Mouse (Mus musculus) liver (tissue): Measurements from ENCODE around the gene Plbd1.

Source experiments
- DNase-seq: peaks from one replicate; pipeline ENCODE4 v3.0.0-alpha.2; 2020; ENCODE audit warnings: mixed read lengths

Gene Plbd1

DNA sequence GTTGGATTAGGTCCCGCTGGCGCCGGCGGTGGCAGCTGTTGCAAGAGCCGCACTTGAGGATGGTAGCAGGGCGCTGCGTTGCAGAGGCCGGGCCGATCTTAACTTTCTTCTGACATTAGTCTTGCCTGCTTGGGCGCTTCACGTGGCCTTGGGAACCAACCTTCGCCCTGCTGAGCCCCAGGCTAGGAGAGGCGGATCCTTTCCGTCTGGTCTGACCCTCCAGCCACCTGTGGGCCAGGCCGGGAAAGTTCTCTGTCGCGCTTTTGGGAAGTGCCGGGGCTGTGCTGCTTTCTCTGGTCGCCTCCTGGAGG, at the start of gene Plbd1:
TSS of gene Plbd1 (minus strand) at position 223 of the 311 bp plus-strand sequence.
- no peak for DNase-seq

DNA sequence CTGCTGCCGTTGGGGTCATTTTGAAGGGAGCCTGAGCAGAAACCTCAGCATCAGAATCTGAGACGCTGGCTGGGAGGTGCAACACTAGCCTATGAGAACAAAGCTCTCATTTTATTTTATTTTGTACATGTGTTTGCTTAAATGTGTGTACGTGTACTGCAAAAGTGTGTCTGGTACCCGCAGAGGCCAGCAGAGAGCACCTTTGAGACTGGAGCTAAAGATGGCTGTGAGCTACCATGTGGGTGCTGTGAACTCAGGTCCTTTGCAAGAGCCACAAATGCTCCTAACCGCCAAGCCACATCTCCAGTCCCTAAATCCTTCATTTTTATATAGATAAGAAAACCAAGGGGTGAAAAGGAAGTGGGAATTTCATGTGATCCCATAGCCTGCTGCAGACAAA, 48.7 kb upstream of the Plbd1 start:
- DNase-seq, result no peak

GRCm38 (mm10) chr6:136708597-136708996, 46.9 kb upstream of the Plbd1 start:
- no peak for DNase-seq

DNA sequence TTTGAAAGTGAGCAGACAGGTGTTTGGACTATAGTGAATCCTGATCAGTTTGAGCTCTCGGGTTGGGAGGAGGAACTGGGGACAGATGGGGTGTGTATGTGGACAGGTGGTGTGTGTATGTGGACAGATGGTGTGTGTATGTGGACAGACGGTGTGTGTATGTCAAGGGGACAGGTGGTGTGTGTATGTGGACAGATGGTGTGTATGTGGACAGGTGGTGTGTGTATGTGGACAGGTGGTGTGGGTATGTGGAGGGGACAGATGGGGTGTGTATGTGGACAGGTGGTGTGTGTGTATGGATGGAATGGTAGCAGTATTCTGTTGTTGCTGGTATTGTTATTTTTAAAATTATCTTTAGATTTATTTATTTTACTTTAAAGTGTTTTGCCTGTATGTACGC, 40.1 kb upstream of the Plbd1 start:
- no peak for DNase-seq

GRCm38 (mm10) chr6:136701185-136701584, 39.5 kb upstream of the Plbd1 start:
- DNase-seq, result no peak

- no peak for DNase-seq
Observed at GRCm38 (mm10) chr6:136691314-136691713, 29.6 kb upstream of the Plbd1 start.

DNA sequence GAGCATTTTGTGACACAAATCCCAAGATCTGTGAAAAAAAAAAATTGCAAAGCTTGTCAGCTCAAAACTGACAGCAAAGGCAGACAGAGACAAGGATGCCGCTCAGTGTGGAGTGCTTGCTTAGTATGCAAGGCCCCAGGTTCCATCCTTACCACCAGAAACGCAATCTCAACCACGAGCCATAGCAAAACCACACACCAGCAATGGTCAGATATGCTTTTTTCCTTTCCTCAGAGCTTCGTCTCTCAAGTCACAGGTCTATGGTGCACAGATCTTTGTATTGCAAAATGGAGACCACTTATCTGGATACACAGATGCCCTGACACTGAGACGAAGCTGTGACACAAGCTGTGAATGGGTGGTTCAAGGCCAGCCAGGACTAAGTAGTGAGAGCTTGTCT, 28.8 kb upstream of the Plbd1 start:
- DNase-seq, result no peak

DNA sequence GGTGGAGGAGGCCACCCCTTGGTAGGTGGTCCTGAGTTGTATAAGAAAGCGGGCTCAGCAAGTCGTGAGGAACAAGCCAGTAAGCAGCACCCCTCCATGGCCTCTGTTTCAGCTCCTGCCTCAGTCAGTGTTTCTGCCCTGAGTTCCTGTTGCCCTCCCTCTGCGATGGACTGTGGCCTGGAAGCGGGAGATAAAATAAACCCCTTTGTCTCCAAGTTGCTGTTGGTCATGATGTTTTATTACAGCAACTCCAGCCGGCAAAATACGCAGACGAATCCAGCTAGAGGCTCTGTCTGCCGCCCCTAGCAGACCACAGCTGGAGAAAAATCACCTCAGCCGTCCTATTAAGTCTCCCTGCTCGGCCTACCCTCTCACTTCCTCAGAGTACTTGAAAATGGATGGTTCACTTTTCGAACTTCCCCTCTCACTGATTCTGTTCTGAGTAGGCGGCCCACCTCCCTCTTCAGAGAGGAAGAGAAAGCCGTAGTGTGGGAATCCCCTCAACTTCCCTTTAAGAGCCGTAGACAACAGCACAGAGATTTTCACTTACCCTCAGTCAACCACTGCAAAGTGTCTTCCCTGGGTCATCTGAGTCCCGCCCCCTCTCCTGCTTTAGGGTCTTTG, 28.2 kb upstream of the Plbd1 start:
- DNase-seq, result peak; percentile 10

- no peak for DNase-seq
Observed at GRCm38 (mm10) chr6:136685433-136685832, 23.7 kb upstream of the Plbd1 start.

GRCm38 (mm10) chr6:136683410-136684334, 21.9 kb upstream of the Plbd1 start:
- DNase-seq, result peak; percentile 15

DNA sequence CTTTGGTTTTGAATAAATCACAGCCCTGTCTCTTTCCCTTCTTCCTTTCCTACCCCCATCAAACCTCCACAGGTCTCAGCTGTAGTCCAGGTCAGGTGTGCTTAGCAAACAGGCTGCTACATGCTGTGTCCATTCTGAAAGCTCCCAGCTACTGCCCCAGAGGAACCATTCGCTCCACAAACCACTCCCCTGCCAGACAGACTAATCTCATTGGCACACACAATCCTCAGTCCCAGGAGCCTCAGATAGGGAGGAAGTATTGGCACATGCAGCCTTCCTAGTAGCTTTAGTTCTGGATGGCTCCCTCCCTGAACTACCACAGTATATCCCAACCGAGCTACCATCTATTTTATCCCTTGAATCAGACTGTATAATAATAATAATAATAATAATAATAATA, 17.7 kb upstream of the Plbd1 start:
- DNase-seq, result no peak

- no peak for DNase-seq
Observed at GRCm38 (mm10) chr6:136674935-136675334, 13.2 kb upstream of the Plbd1 start.

DNA sequence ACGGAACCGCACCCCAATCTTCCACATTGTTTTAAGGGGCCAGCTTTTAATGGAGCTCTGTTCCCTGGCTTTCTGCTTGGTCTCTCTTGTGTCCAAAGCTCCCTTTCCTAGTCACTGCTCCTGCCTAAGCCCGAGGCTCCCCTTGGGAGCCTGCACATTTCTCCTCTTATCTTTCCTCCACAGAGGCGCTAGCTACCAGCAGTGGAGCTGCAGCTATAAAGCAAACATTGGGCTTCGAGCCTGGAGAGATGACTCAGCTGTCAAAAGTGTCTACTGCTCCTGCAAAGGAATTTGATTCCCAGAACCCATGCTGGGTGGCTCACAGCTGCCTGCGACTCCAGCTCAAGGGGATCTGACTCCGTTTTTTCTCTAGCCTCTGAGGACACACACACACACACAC, 10.7 kb upstream of the Plbd1 start:
- DNase-seq, result peak; percentile 20

DNA sequence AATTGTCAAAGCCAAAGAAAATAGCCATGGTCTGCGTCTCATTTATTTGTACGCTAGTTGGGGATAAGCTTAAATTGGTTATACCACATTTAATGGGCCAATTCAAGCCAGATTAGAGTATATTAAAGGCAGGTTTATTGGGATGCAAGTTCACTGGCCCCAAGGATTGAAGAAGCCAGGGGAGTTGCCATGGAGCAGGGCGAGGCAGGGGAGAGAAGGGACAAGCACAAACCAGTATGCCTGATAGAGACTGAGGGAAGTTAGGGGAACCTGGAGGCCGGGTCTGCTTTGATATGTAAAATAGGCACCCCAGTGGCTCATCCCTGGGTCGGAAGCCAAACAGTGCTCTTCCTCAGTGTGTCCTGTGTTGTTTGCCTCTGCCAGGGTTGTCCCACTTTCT, 7.5 kb upstream of the Plbd1 start:
- DNase-seq, result no peak

DNA sequence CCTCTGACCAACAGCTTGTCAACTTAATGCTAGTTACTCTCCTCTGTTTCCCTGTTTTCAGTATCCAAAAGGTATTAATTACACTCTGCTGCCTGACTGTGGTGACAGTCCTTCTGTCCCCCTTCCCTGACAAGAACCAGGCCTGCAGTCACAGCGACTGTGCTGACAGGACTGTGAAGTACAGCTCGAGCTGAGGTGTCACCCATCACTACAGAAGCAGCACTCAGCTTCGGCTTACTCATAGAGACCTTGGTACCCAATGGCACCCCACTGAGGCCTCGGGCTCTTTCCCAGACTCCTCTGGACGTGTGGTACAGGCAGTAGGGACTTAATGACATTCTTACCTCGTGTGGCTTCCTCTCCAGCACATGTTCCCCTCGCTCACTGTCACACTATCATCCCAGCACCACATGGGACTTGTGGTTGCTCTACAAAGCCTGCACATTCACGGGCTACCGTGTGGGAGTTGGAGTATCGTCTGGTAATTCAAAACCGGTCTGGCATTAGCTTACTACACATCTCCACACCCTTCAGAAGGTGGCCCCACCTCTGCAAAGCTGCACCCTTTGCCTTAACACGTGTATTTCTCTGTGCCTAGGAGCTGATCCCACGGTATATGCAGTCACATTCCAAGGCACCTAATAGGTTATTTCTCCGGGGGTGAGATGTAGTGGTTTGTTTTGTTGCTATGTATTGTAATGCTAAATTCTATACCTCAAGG, 6.7 kb upstream of the Plbd1 start:
- DNase-seq, result no peak

DNA sequence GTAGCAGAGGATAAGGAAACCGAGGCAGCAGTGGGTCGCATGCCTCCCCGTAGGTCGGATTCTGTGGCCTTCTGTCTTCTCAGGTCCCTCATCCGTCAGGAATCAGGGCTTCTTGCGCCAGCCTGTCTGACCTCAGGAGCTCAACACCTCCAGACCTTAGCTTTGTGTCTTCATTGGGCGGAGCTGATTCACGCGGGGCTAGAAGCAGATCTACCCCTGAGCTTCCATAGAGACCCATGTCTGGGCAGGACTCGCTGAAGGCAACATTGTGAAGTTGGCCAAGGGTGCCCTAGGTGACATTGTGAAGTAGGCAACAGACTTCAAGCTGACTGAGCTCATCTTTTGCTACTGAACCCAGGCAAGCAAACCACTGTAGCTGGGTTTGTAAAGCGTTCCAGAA, 335 bp upstream of the Plbd1 start:
- DNase-seq, result no peak

GRCm38 (mm10) chr6:136660831-136661705, 660 bp downstream of the Plbd1 start:
- DNase-seq, result no peak

- DNase-seq, result no peak
Observed at GRCm38 (mm10) chr6:136659226-136659625, 2.5 kb downstream of the Plbd1 start.

DNA sequence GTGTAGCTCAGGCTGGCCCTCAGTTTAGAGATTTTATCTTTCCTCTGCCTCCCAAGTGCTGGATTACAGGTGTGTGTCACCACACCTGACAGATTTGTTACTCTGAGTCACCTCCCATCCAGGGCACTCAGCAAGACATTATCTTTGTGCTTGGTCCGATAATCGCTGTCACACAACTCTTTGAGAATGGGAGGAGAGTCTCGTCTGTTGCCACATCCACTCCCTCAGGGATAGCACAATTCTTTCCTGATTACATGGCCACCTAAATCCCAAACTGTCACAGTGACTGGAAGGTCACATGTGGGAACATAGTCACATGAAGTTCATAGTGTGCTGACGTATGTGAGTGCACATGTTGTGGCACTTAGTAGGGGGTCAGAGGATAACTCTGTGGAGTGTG, 3.4 kb downstream of the Plbd1 start:
- DNase-seq, result no peak

DNA sequence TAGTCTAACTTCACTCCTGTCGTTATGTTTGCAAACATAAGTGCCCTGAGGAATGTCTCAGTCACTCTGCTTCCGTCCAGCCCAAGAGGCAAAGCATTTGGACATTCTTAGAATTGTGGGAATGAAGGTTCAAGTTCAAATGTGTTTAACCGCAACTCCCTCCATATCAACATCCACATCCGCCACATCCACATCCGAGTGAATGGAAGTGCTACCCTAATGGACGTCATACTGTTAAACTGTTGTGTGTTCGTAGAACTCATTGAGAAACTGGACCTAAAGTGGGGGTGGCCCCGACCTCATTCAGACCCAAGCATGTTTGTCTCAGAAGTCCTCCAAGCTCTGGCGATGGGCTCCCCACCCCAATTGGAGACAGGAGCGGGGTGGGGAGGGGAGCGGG, 5.9 kb downstream of the Plbd1 start:
- no peak for DNase-seq

- DNase-seq, result no peak
Observed at GRCm38 (mm10) chr6:136654470-136654869, 7.3 kb downstream of the Plbd1 start.

DNA sequence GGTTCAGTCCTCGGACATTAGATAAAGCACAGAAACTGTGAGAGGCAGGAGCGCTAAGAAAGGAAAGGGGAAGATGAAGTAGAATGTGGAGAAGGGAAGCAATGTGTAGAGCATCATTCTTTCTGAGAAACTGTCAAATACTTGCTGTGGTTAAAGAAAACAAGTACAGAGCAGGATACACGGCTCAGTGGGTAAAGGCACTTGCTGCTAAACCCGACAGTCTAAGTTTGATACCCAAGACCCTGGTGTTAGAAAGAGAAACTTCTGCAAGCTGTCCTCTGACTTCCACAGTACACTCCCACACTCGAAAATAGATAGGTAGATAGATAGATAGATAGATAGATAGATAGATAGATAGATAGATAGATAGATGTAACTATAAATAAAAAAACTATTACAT, 8.4 kb downstream of the Plbd1 start:
- no peak for DNase-seq

- no peak for DNase-seq
Observed at GRCm38 (mm10) chr6:136650664-136651063, 11.1 kb downstream of the Plbd1 start.
